Mouse (Mus musculus) kidney, adult 2 months (tissue): ENCODE results near the gene Bax.

Experiments used
- CTCF ChIP-seq: fragments of 200-500 bp; conservative IDR thresholded peaks from 2 replicates; pipeline ENCODE4 v1.5.1; 2011; ENCODE audit warnings: low read depth, mild to moderate bottlenecking, control low read depth, low read length, moderate library complexity, mixed read lengths; ENCODE audit not compliant: insufficient read depth, insufficient read length
- POLR2A ChIP-seq: fragments of 200-500 bp; IDR thresholded peaks from one replicate; pipeline ENCODE4 v1.6.1; 2011; ENCODE audit warnings: low read depth, low read length, control low read depth

- TF ChIP-seq POLR2A (no peak), CTCF (no peak)
Observed at GRCm38 (mm10) chr7:45515436-45515835, 48.7 kb upstream of the Bax start.
